Mouse (Mus musculus) liver, embryonic 16.5 days (tissue): ENCODE data around the gene Selenos. TPM values are rescaled to one million over a fixed set of nuclear protein-coding genes. Genes with fewer than 3 reads are reported as not detected.

Source experiments
- ATAC-seq: fragments of 200-750 bp; cut with Nextera tagmentation; 2 replicates; pipeline ENCODE4 v1.8.0; 2017; ENCODE audit warnings: low read depth, mild to moderate bottlenecking, moderate number of reproducible peaks, moderate library complexity
- H3K27ac ChIP-seq: fragments of 300-500 bp; sonication (generic); 2 replicates; pipeline ENCODE4 v1.5.1; 2014; ENCODE audit warnings: mild to moderate bottlenecking, low read length
- H3K27me3 ChIP-seq: fragments of 300-500 bp; sonication (generic); 2 replicates; pipeline ENCODE4 v1.6.1; 2014; ENCODE audit warnings: low read depth, low read length, mixed read lengths; ENCODE audit not compliant: control insufficient read depth, insufficient read depth
- H3K36me3 ChIP-seq: fragments of 300-500 bp; sonication (generic); 2 replicates; pipeline ENCODE4 v1.6.1; 2014; ENCODE audit warnings: mild to moderate bottlenecking; ENCODE audit not compliant: control insufficient read depth, insufficient read depth
- H3K4me1 ChIP-seq: fragments of 300-500 bp; sonication (generic); 2 replicates; pipeline ENCODE4 v1.6.1; 2014; ENCODE audit warnings: low read depth, low read length, mixed read lengths; ENCODE audit not compliant: control insufficient read depth
- H3K4me2 ChIP-seq: fragments of 300-500 bp; sonication (generic); 2 replicates; pipeline ENCODE4 v1.6.1; 2014; ENCODE audit warnings: low read depth, low read length, mixed read lengths
- H3K4me3 ChIP-seq: fragments of 300-500 bp; sonication (generic); 2 replicates; pipeline ENCODE4 v1.5.1; 2014; ENCODE audit warnings: low read depth, mild to moderate bottlenecking, low read length
- H3K9ac ChIP-seq: fragments of 300-500 bp; sonication (generic); 2 replicates; pipeline ENCODE4 v1.6.1; 2014; ENCODE audit warnings: low read depth, low read length
- H3K9me3 ChIP-seq: fragments of 300-500 bp; sonication (generic); replicated peaks from 2 replicates; pipeline ENCODE4 v1.6.1; 2016; ENCODE audit warnings: low read length; ENCODE audit not compliant: control insufficient read depth
- WGBS: fragments of 180-500 bp; shearing (Covaris S2); extraction: QIAGEN DNeasy Blood & Tissue Kit; methylation state at CpG from one replicate; pipeline ENCODE4 v1.1.7; 2014; ENCODE audit not compliant: insufficient replicate concordance; 5-methylcytosine and 5-hydroxymethylcytosine counted together
- polyA plus RNA-seq: library from polyadenylated mRNA; unstranded; fragments of >200 nt; fragmentation: Nextera tagmentation; extraction: Ambion mirVana; gene quantifications from 2 replicates; pipeline ENCODE4 v1.2.1, GENCODE M21; 2015

Selenos gene
- polyA plus RNA-seq, 1 experiment from 2014 or later = 68.0 TPM

DNA sequence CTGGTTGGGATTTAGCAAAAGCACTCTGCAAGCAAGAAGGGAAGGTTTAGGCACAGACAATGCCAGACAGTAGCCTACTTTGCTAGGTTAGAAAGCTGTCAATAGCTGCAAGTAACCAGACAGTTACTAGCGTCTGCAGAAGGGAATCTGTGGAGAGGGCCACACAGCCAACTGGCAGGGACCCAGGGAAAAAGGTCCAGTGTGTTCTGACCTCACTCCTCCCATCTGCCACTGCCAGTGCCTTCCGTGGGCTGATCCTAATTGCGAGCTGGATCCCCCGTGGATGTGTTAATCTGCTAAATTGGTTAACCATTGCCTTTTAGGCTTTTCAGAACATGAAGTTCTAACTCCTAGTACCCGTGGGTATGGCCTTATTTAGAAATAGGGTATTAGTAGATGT is 14.7 kb downstream of the Selenos start:
- Histone ChIP-seq H3K27ac (no peak overlapping the region), H3K9ac (no peak overlapping the region), H3K4me3 (no peak overlapping the region), H3K27me3 (no peaks in the 10 kb centered on the region), H3K4me1 (no peaks in the 10 kb centered on the region), H3K36me3 (no peaks in the 10 kb centered on the region; the same call in 1 of the 2 replicates), H3K9me3 (no peaks in the 10 kb centered on the region), H3K4me2 (no peak overlapping the region)
- ATAC-seq = no peak
- 57% methylated on average over 5 of the region's 5 CpGs for WGBS

DNA sequence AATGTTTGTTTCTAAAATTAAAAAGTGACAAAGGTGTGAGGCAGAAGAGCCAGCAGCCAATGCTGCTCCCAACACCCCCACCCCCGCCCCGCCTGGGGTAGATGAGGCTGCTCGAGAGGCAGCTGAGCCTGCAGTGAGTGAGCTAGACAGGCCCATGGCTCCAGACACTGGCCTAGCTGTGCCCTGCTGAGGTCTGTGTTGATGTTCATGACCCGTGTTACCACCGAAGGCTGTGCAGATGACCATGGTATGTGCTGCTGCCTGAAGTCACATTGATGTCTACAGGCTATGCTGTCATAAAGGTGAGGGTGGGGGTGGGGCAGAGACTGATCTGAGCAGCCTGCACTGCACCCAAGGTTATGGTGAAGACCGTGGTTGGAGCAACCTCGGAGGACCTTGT is 19.4 kb downstream of the Selenos start:
- WGBS = 62% methylated on average over 7 of the region's 7 CpGs

DNA sequence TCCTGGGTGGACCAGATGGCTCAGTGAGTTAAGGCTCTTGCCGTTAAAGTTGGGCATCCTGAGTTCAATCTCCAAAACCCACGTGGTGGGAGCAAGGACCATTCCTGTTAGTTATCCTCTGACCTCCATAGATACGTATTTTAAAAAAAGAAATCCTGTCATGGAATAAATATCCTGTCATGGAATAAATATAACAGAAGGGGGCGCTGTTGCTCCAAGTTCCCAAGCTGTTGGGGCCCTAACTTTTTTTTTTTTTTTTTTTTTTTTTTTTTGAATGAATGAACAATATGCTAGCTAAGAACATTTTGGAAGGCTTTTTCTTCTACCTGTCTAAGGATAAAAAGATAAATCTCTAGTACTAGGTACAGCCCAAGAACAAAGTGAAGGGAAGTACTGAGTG is 22.4 kb downstream of the Selenos start:
- Histone ChIP-seq H3K36me3 (no peaks in the 10 kb centered on the region), H3K27me3 (no peaks in the 10 kb centered on the region; the same call in 1 of the 2 replicates)
- 2% methylated on average over 4 of the region's 4 CpGs for WGBS

More for the DNA sequence above, 19.4 kb downstream of the Selenos start:
- Histone ChIP-seq H3K4me3 (no peak overlapping the region), H3K36me3 (no peaks in the 10 kb centered on the region), H3K9ac (no peak overlapping the region), H3K4me1 (no peaks in the 10 kb centered on the region), H3K4me2 (no peak overlapping the region), H3K27ac (no peak overlapping the region), H3K9me3 (no peaks in the 10 kb centered on the region), H3K27me3 (no peaks in the 10 kb centered on the region)
- ATAC-seq = no peak

GRCm38 (mm10) chr7:66104531-66104930 is 25.1 kb downstream of the Selenos start:
- ATAC-seq = no peak
- peaks cover 4% of the 10 kb centered on the region for H3K27me3 ChIP-seq
- no peak overlapping the region for H3K4me2 ChIP-seq
- H3K27ac ChIP-seq = no peak overlapping the region
- no peaks in the 10 kb centered on the region for H3K9me3 ChIP-seq
- H3K9ac ChIP-seq = no peak overlapping the region
- no peak overlapping the region for H3K4me3 ChIP-seq
- WGBS = 68% methylated on average over 5 of the region's 5 CpGs
- no peaks in the 10 kb centered on the region for H3K36me3 ChIP-seq
- peaks cover 9% of the 10 kb centered on the region for H3K4me1 ChIP-seq

More for the DNA sequence above, 22.4 kb downstream of the Selenos start:
- no peak overlapping the region for H3K4me2 ChIP-seq
- ATAC-seq = no peak
- no peak overlapping the region for H3K9ac ChIP-seq
- H3K27ac ChIP-seq = no peak overlapping the region
- H3K4me3 ChIP-seq = no peak overlapping the region
- H3K9me3 ChIP-seq = no peaks in the 10 kb centered on the region
- H3K4me1 ChIP-seq = no peaks in the 10 kb centered on the region; the same call in 1 of the 2 replicates

DNA sequence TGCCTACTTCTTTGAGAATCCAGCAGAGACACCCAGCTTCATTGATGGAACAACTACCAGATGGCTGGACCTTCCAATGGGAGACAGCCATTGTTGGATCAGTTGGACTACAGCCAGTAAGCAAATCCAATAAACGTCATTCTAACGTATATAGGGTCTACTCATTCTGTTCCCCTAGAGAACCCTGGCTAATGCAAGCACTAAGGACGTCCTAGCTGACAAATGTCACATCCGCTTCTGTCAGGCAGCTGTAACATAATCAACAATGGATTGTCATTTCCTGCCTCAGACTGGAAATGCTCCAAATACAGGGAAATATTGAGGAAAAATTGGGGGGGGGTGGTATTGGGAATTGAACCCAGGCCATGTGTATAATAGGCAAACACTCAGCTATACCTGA is 26.3 kb downstream of the Selenos start:
- H3K27ac ChIP-seq = no peak overlapping the region
- ATAC-seq = no peak
- H3K36me3 ChIP-seq = no peaks in the 10 kb centered on the region
- peaks cover 16% of the 10 kb centered on the region for H3K4me1 ChIP-seq
- H3K27me3 ChIP-seq = peaks cover 4% of the 10 kb centered on the region
- no peak overlapping the region for H3K4me3 ChIP-seq
- no peaks in the 10 kb centered on the region for H3K9me3 ChIP-seq
- no peak overlapping the region for H3K9ac ChIP-seq
- WGBS = 38% methylated on average over 4 of the region's 4 CpGs
- H3K4me2 ChIP-seq = no peak overlapping the region

- Histone ChIP-seq H3K4me2 (no peak overlapping the region), H3K27ac (no peak overlapping the region), H3K9me3 (no peaks in the 10 kb centered on the region), H3K4me3 (no peak overlapping the region), H3K36me3 (no peaks in the 10 kb centered on the region), H3K27me3 (peaks cover 4% of the 10 kb centered on the region), H3K4me1 (peaks cover 22% of the 10 kb centered on the region), H3K9ac (no peak overlapping the region)
- ATAC-seq = no peak
- WGBS = 55% methylated on average over 7 of the region's 7 CpGs
Measured at GRCm38 (mm10) chr7:66106581-66107056, 27.2 kb downstream of the Selenos start.

- H3K36me3 ChIP-seq = no peaks in the 10 kb centered on the region
- ATAC-seq = no peak
- 73% methylated on average over 11 of the region's 11 CpGs for WGBS
Measured at GRCm38 (mm10) chr7:66107206-66107605, 27.8 kb downstream of the Selenos start.

DNA sequence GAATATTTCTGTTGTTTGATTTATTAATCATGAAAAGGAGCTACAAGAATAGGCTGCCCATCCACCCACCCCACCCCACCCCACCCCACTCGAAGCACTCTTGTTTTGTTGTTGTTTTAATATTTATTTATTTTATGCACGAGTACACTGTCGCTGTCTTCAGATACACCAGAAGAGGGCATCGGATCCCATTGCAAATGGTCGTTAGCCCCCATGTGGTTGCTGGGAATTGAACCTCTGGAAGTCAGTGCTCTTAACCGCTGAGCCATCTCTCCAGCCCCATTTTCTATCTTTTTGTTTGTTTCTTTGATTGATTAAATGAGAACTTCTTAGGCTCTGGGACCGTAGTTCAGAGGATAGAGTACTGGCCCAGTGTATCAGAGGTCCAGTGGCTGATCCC is 28.5 kb downstream of the Selenos start:
- no peak overlapping the region for H3K4me2 ChIP-seq
- H3K4me3 ChIP-seq = no peak overlapping the region
- H3K9ac ChIP-seq = no peak overlapping the region
- 8% methylated on average over 7 of the region's 7 CpGs for WGBS
- H3K36me3 ChIP-seq = no peaks in the 10 kb centered on the region
- peaks cover 28% of the 10 kb centered on the region for H3K4me1 ChIP-seq
- H3K27me3 ChIP-seq = peaks cover 4% of the 10 kb centered on the region
- ATAC-seq = no peak
- H3K9me3 ChIP-seq = no peaks in the 10 kb centered on the region
- H3K27ac ChIP-seq = no peak overlapping the region

More at GRCm38 (mm10) chr7:66107206-66107605, 27.8 kb downstream of the Selenos start:
- H3K4me3 ChIP-seq = no peak overlapping the region
- no peak overlapping the region for H3K4me2 ChIP-seq
- H3K9ac ChIP-seq = no peak overlapping the region
- peaks cover 23% of the 10 kb centered on the region for H3K4me1 ChIP-seq
- no peaks in the 10 kb centered on the region for H3K9me3 ChIP-seq
- H3K27me3 ChIP-seq = peaks cover 4% of the 10 kb centered on the region
- no peak overlapping the region for H3K27ac ChIP-seq

DNA sequence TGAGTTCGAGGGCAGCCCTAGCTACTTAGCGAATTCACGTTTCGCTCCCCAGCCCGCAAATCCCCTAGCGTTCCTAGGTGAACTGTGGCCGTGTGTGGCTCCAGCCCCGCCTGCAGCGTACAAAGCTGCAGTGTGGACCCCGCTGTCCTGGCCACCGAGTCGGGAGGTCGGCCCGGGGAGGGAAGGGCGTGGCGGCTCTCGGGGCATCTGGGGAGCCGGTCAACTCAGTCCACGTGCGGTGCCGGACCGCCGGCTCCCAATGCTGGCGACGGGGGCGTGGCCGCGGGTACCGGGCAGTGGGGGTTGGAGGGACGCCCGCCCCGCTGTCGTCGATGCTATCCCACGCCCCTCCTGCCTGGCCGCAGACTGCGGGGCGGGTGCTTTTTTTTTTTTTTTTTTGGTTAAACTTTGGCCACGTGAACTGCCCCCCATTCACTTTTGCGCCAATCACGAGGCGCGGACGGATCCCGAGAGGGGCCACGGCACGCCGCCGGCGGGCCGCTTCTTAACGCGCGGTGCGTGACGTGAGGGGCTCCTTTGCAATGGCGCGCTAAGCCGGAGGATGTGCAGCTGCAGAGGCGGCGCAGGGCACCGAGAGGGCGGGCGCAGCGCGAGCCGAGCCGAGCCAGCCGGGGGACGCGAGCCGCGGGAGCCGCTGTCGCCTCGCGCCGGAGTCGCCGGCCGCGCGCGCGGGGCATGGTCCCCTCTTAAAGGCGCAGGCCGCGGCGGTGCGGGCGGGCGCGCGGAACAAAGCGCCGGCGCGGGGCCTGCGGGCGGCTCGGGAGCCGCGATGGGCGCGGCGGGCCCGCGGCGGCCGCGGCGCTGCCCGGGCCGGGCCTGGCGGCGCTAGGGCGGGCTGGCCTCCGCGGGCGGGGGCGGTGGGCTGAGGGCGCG is 29.8 kb downstream of the Selenos start, which contains the start of gene Chsy1:
Gene Chsy1 (plus strand): TSS at position 555 of the 894 bp plus-strand sequence.
- ATAC-seq = peak; percentile 70
- WGBS = under 1% methylated on average over 108 of the region's 123 CpGs
- no peaks in the 10 kb centered on the region for H3K36me3 ChIP-seq
- no peaks in the 10 kb centered on the region for H3K9me3 ChIP-seq
- H3K4me3 ChIP-seq = peak within 1 kb of the TSS; percentile 87
- peak within 1 kb of the TSS; percentile 75 for H3K27ac ChIP-seq
- H3K9ac ChIP-seq = peak within 1 kb of the TSS; percentile 88
- peak within 1 kb of the TSS; percentile 97 for H3K4me2 ChIP-seq
- peaks cover 4% of the 10 kb centered on the region for H3K27me3 ChIP-seq
- peaks cover 38% of the 10 kb centered on the region for H3K4me1 ChIP-seq
